Mouse (Mus musculus): ENCODE data around the gene Dedd. TPM values are rescaled to one million over a fixed set of nuclear protein-coding genes. Genes with fewer than 3 reads are reported as not detected.
"Not testable (repeated sequence)": the region's sequence is repeated elsewhere in the genome, so short reads cannot be mapped to it uniquely, and the experiment has no call there.

Dedd gene
- 10 to 100 TPM; 38.4 to 45.9 TPM for total RNA-seq (2021)

DNA sequence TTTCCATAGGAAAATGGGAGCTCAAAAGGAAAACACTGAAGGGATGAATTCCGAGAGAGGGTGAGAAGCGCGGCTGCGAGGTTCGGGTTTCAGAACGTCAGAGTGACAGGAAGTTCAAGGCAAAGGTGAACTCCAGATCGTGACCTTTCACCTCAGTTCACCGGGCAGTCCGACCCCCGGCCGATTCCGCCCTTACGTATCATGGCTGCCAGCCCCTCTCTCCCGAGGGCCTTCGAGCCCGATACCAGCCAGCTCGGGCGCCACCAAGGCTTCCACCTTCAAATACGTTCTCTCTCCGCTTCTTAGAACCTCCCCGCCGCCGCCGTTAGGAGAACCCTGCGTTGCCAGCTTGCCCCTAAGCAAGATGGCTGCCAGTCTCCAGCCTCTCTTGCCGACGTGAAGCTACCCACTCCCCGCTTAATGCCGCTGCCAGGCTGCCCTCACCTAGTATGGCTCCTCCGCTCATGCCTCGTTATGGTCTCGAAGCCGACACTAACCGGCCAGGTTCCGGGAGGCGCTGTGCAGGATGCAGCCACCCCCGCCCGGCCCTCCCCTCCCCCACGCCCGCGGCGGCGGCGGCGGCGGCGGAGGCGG is at the start of gene Dedd:
Gene Dedd, plus strand, starts transcription at position 307 of the 594 bp plus-strand sequence.
- peak; percentile 94 for DNase-seq
- intact Hi-C loops (cut with DNase I): no loop called here

DNA sequence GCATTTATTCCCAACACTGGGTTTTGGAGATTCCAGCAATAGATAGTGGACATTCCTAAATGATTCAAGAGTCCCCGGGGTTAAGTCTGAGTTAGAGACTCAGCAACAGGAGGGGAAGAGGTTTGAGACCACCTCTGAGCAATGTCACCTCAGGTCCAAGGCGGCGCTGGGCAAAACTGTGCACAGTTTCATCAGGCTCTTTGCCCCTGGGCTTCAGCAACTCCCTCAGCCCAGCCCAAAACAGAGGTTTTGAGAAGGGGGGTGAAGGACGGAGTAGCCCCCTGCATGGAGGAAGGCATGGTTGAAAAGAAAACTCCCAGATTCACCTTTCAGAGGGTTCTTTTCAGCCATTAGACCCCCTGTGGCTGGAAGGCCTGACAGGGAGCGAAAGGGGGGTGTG is 49.2 kb upstream of the Dedd start:
- intact Hi-C loops (cut with DNase I): no loop called here
- no peak for DNase-seq

- no peak for DNase-seq
- intact Hi-C loops (cut with DNase I): no loop called here
Observed at GRCm38 (mm10) chr1:171280250-171280915, 48.6 kb upstream of the Dedd start.

GRCm38 (mm10) chr1:171280916-171281527 is 47.9 kb upstream of the Dedd start, which contains the start of gene Ppox:
Gene Ppox (minus strand): TSS chr1:171281186.
- intact Hi-C loops (cut with DNase I): no loop called here
- DNase-seq: peak; percentile 90

DNA sequence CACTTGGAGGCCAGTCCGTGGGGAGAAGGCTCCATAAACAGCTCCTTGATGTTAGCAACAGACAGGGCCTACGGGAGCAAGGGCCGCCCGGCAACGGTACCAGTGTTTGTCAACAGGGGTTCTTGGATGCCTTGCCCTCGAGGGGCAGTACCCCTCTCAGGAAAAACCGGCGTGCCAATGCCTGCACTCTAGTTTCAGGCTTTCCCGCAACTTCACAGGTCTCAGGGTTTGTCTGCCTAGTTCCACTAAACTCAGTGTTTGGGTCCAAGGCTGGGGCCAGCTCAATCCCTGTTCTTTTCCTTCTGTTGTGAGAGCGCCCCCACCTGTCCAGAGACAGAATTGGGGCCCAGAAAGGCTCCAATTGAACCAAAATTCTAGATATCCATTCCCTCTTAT is 47.4 kb upstream of the Dedd start:
- intact Hi-C loops (cut with DNase I): no loop called here
- DNase-seq: peak; percentile 80

- intact Hi-C loops (cut with DNase I): no loop called here
- DNase-seq: no peak
Observed at GRCm38 (mm10) chr1:171282086-171282805, 46.7 kb upstream of the Dedd start.

DNA sequence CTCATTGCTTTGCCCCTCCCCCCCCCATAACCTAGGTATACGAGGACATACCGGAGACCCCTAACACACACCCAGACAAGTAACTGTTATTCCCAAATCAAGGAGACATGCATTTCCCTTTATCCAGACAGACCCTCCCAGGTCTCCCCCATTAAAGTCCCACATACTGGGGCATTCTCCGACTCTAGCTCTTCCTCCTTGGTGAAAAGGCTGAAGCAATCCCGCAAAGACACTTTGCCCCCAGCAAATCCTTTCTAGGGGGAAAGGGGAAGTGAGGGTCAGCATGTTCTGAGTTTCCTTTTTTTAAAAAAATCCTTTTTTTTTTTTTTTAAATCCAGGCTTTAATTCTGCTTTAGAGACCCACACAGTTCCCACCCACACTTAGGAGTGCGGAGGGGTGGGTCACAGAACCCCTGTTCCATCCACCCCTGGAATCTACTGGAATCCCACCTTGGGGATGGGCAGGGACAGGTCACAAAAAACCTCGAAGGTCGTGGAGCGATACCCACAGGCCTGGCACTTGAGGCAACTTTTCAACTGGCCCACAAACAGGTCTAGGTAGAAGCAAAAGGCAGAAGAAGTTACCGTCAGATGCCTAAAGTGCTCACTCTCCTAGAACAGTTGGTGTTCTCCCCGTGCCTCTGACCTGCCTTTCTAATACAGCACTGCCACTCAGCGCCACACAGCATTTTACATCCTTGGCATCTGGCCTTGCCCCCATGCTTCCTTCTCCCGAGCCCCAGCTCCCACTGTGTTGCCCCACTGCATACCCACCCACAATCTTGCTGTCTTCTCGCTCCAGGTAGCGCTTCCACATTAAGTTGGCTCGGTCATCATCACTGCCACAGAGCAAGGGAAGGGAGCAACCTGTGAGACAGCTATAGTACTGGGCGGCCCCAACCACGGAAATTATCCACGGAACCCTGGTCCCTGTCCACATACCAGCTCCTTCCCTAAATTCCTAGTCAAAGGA is 45.5 kb upstream of the Dedd start:
- DNase-seq: no peak
- intact Hi-C loops (cut with DNase I): no loop called here

DNA sequence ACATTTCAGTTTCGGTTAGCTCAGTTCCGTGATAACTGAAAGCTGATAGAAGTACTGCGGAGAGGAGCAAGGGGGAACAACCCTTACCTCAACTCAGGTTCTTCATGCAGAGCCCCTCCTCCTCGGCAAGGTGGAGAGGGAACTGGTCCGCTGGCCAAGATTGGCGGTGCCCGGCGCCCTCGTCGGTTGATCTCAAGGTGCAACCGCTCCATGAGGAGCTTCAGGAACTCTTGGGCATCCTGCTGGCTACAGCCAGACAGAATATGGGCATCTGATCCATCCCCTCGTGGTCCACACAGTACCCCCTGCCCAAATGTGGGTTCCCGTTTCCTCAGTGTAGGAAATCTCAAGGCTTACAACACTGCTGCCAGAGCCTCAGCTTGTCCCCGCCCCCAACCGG is 44.5 kb upstream of the Dedd start:
- intact Hi-C loops (cut with DNase I): no loop called here
- no peak for DNase-seq

DNA sequence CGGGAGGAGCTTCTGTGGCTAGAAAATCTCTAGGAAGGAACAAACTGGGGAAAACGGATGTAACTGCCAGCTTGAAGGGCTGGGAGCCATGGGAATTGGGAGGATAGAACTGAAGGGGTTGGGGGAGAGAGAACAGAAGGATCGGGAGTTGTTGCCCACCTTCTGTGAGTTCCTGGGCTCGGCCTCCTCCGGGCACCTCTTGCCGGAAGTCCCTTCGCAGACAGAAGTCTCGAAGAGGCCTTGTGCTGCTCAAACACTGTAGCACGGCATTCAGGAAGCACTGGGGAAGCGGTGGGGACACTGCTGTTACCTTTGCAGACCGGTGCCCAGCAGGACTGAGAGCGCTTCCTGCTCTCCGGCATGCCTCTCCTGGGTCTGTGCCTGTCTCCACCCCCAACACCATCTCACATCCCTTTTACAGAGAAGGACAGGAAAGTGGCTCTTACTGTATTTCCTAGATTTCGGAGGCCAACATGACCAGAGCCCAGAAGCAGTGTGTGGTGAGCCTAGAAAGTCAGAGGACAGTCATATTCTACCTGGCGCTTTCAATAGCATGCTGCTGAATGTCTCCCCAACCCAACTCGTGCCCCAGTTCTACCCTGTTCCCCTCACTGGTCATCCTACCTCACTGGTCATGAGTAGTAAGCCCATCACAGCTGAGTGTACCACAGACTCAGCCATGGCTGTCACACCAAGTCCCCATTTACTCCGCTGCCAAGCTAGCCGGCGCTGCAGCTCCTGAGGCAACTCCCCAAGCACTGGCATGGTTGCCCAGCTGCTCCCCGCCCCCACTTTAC is 43.7 kb upstream of the Dedd start:
- no peak for DNase-seq
- intact Hi-C loops (cut with DNase I): no loop called here

GRCm38 (mm10) chr1:171286517-171286916 is 42.4 kb upstream of the Dedd start:
- no peak for DNase-seq
- intact Hi-C loops (cut with DNase I): no loop called here

- intact Hi-C loops (cut with DNase I): no loop called here
- DNase-seq: peak; percentile 97
Observed at GRCm38 (mm10) chr1:171287136-171288081, 41.5 kb upstream of the Dedd start, which contains the start of gene Usp21. Gene Usp21 (minus strand): TSS chr1:171287991.

DNA sequence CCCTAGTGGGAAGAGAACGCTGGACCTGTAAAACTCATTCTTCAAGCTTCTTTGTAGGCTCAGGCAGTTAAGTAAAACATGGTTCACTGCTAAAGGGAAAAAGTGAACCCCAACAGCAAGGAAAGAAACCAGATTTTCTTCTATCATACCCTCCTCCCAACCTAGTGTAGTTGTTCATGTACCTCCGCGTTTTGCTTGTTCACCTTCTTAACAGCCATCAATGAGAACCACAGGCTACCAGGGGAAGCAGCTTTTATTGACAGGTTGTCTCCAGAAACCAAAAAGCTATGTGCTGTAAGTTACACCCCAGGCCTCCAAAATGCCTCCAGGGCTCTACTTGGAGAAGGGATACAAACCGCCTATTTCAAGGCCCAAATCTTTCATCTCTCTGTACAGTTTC is 40.6 kb upstream of the Dedd start:
- DNase-seq: no peak
- intact Hi-C loops (cut with DNase I): no loop called here

GRCm38 (mm10) chr1:171293351-171293750 is 35.6 kb upstream of the Dedd start:
- intact Hi-C loops (cut with DNase I): no loop called here

DNA sequence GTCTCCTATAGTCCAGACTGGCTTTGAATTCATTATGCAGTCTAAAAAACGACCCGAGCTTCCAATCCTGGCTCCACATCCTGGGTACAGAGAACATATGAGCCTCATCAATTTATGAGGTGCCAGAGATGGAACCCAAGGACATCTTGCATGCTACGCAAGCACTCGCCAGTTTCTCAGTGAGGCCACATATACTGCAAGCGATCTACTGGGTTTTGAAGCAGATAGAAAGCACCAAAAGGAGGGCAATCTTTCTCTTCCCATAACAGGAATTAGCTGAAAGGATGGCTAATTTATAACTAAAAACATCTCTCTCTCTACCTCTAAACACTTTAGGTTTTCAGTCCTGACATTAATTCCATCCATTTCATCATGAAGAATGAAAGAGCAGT is 35.0 kb upstream of the Dedd start:
- intact Hi-C loops (cut with DNase I): no loop called here
- no peak for DNase-seq

More at GRCm38 (mm10) chr1:171293351-171293750, 35.6 kb upstream of the Dedd start:
- no peak for DNase-seq

GRCm38 (mm10) chr1:171294298-171295062 is 34.5 kb upstream of the Dedd start, which contains the start of gene Ufc1:
Gene Ufc1 (minus strand): TSS chr1:171295024.
- DNase-seq: peak; percentile 79
- intact Hi-C loops (cut with DNase I): no loop called here

- intact Hi-C loops (cut with DNase I): no loop called here
- DNase-seq: no peak
Observed at GRCm38 (mm10) chr1:171295063-171295402, 33.9 kb upstream of the Dedd start.

- no peak for DNase-seq
- intact Hi-C loops (cut with DNase I): no loop called here
Observed at GRCm38 (mm10) chr1:171298226-171298625, 30.7 kb upstream of the Dedd start.

DNA sequence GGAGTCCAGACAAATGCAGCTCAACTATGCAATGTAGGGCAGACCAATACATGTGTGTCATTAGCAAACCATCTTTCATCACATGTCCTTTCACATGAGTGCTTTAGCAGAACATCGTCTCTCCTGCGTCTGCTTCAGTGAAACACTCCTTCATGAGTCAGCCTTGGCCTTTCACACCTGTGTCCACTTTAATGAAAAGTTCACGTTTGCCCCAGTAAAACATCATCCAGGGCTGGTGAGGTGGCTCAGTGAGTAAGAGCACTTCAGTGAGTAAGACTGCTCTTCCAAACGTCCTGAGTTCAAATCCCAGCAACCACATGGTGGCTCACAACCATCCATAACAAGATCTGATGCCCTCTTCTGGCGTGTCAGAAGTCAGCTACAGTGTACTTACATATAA is 22.8 kb upstream of the Dedd start:
- intact Hi-C loops (cut with DNase I); DNase-seq: not testable (repeated sequence)

Data from left cerebral cortex, postnatal 4 days (tissue).